Mouse (Mus musculus): ENCODE data around the gene Ugt1a7c. TPM values are rescaled to one million over a fixed set of nuclear protein-coding genes. Genes with fewer than 3 reads are reported as not detected.

The Ugt1a7c gene
- total and polyA plus RNA-seq, 3 experiments = 2.2 to 15.3 (median 11.1) TPM

DNA sequence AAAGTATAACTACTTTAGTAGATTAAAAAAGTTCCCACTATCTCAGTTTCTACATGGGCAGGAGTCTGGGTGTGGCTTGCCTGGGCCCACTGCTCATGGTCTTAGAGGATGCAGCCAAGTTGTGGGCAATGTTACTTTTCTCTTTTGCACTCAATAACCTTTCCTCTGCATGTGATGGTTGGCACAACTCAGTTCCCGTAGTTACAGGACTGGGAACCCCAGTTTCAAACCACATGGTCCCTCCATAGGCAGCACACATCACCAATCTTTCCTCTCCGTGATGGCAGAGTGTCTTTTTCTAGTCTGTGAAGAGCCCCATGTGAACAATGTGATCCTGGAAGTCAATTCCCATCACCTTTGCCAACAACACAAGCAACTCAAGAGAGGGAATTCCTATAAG lies 132.6 kb downstream of the Ugt1a7c start:
- no peak overlapping the region for H3K9ac ChIP-seq (ENCODE audit: insufficient read depth, low read depth)
- DNase-seq (ENCODE audit: extremely low read depth) = no peak
- no peaks in the 10 kb centered on the region for H3K36me3 ChIP-seq (replicated peaks in 1 of 2; ENCODE audit: control insufficient read depth in 1 of 2, insufficient read depth in 1 of 2, low read length in 1 of 2)
- dilution Hi-C loops (cut with MboI; ENCODE audit: extremely low pct_ligation_motif_present, extremely low pct_unique_long_range_greater_than_20kb, low sequenced_read_pairs) = no loop called here
- no peak overlapping the region for H3K4me2 ChIP-seq (ENCODE audit: insufficient read depth, low read depth, poor library complexity, severe bottlenecking)
- H3K4me3 ChIP-seq (replicated peaks in 1 of 3; ENCODE audit: low read depth in 2 of 3, low read length in 2 of 3, poor library complexity in 1 of 3) = no peak overlapping the region
- H3K27me3 ChIP-seq (replicated peaks) = no peaks in the 10 kb centered on the region
- H3K9me3 ChIP-seq (replicated peaks; ENCODE audit: low read length) = peaks cover 64% of the 10 kb centered on the region
- H3K4me1 ChIP-seq (ENCODE audit: control insufficient read depth in 1 of 2, insufficient read depth in 2 of 2) = 0 out of 4 replicates have a peak, but pooled peaks cover 0 to 3% of the 10 kb centered on the region in 2 experiments
- no peak overlapping the region for H3K27ac ChIP-seq (ENCODE audit: insufficient read depth, low read depth)
- no peaks in the 10 kb centered on the region for H3K79me2 ChIP-seq (replicated peaks; ENCODE audit: control insufficient read depth, extremely low read depth, insufficient read depth, poor library complexity, severe bottlenecking)
- TF ChIP-seq MAX (IDR thresholded peaks at IDR 0.05; ENCODE audit: low read length) (peak; percentile 44; the same call in 1 of the 2 replicates), MEF2A (IDR thresholded peaks at IDR 0.05; ENCODE audit: borderline replicate concordance, low read depth, low read length) (no peak), ELF1 (IDR thresholded peaks at IDR 0.05; ENCODE audit: low read depth, low read length) (no peak)
- in situ Hi-C loops (cut with MboI; ENCODE audit: low pct_ligation_motif_present, low pct_unique_long_range_greater_than_20kb, low sequenced_read_pairs) = no loop called here

GRCm38 (mm10) chr1:88228121-88228520 lies 133.3 kb downstream of the Ugt1a7c start:
- Histone ChIP-seq H3K79me2 (replicated peaks; ENCODE audit: control insufficient read depth, extremely low read depth, insufficient read depth, poor library complexity, severe bottlenecking) (no peaks in the 10 kb centered on the region), H3K4me2 (ENCODE audit: insufficient read depth, low read depth, poor library complexity, severe bottlenecking) (no peak overlapping the region), H3K36me3 (replicated peaks in 1 of 2; ENCODE audit: control insufficient read depth in 1 of 2, insufficient read depth in 1 of 2, low read length in 1 of 2) (no peaks in the 10 kb centered on the region), H3K4me3 (replicated peaks in 1 of 3; ENCODE audit: low read depth in 2 of 3, low read length in 2 of 3, poor library complexity in 1 of 3) (no peak overlapping the region), H3K4me1 (ENCODE audit: control insufficient read depth in 1 of 2, insufficient read depth in 2 of 2) (0 out of 4 replicates have a peak, but pooled peaks cover 0 to 3% of the 10 kb centered on the region in 2 experiments), H3K27ac (ENCODE audit: insufficient read depth, low read depth) (no peak overlapping the region), H3K9me3 (replicated peaks; ENCODE audit: low read length) (peaks cover 71% of the 10 kb centered on the region), H3K9ac (ENCODE audit: insufficient read depth, low read depth) (no peak overlapping the region), H3K27me3 (replicated peaks) (no peaks in the 10 kb centered on the region)
- in situ Hi-C loops (cut with MboI; ENCODE audit: low pct_ligation_motif_present, low pct_unique_long_range_greater_than_20kb, low sequenced_read_pairs) (no loop called here), dilution Hi-C loops (cut with MboI; ENCODE audit: extremely low pct_ligation_motif_present, extremely low pct_unique_long_range_greater_than_20kb, low sequenced_read_pairs) (no loop called here)
- TF ChIP-seq EP300 (IDR thresholded peaks at IDR 0.05; ENCODE audit: low read length) = no peak
- TF ChIP-seq UBTF (IDR thresholded peaks at IDR 0.05; ENCODE audit: low read depth, low read length) = no peak
- TF ChIP-seq MAFK (IDR thresholded peaks at IDR 0.05; ENCODE audit: insufficient replicate concordance, low read length) = no peak
- TF ChIP-seq NELFE (IDR thresholded peaks at IDR 0.05; ENCODE audit: low read depth, low read length) = no peak
- TF ChIP-seq TBP (conservative IDR thresholded peaks at IDR 0.05; ENCODE audit: low read depth, low read length) = no peak
- no peak for TF ChIP-seq MAZ (IDR thresholded peaks at IDR 0.05; ENCODE audit: low read depth, low read length)
- no peak for TF ChIP-seq BHLHE40 (IDR thresholded peaks at IDR 0.05; ENCODE audit: low read depth, low read length)
- no peak for TF ChIP-seq ZMIZ1 (IDR thresholded peaks at IDR 0.05; ENCODE audit: low read depth, low read length)
- no peak for DNase-seq (ENCODE audit: extremely low read depth)

DNA sequence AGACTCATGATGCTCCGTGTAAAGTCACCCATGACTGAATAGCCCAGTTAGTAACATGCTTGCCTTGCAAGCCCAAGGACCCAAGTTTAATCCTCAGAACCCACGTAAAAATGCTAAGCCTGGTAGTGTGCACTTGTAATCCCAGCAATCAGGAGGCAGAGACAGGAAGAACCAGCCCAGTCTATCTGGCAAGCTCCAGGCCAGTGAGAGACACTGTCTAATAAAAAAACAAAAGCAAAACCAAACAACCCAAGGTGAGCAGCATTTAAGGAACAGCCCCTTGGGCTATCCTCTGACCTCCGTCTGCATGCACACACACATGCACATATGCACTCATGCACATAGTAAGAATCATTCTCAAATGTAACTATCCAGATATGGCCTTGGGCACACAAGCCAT lies 134.7 kb downstream of the Ugt1a7c start:
- H3K4me1 ChIP-seq (ENCODE audit: control insufficient read depth in 1 of 2, insufficient read depth in 2 of 2) = 0 out of 4 replicates have a peak, but pooled peaks cover 0 to 3% of the 10 kb centered on the region in 2 experiments
- no peak overlapping the region for H3K9ac ChIP-seq (ENCODE audit: insufficient read depth, low read depth)
- no peak overlapping the region for H3K27ac ChIP-seq (ENCODE audit: insufficient read depth, low read depth)
- H3K36me3 ChIP-seq (replicated peaks in 1 of 2; ENCODE audit: control insufficient read depth in 1 of 2, insufficient read depth in 1 of 2, low read length in 1 of 2) = no peaks in the 10 kb centered on the region
- no peaks in the 10 kb centered on the region for H3K27me3 ChIP-seq (replicated peaks)
- H3K79me2 ChIP-seq (replicated peaks; ENCODE audit: control insufficient read depth, extremely low read depth, insufficient read depth, poor library complexity, severe bottlenecking) = no peaks in the 10 kb centered on the region
- no peak for TF ChIP-seq RAD21 (IDR thresholded peaks at IDR 0.05; ENCODE audit: low read depth, low read length)
- no peak overlapping the region for H3K4me2 ChIP-seq (ENCODE audit: insufficient read depth, low read depth, poor library complexity, severe bottlenecking)
- in situ Hi-C loops (cut with MboI; ENCODE audit: low pct_ligation_motif_present, low pct_unique_long_range_greater_than_20kb, low sequenced_read_pairs) = no loop called here
- no peak for DNase-seq (ENCODE audit: extremely low read depth)
- no peak overlapping the region for H3K4me3 ChIP-seq (replicated peaks in 1 of 3; ENCODE audit: low read depth in 2 of 3, low read length in 2 of 3, poor library complexity in 1 of 3)
- dilution Hi-C loops (cut with MboI; ENCODE audit: extremely low pct_ligation_motif_present, extremely low pct_unique_long_range_greater_than_20kb, low sequenced_read_pairs) = no loop called here
- peaks cover 68% of the 10 kb centered on the region for H3K9me3 ChIP-seq (replicated peaks; ENCODE audit: low read length)

All from CH12.LX (cell line).